Mouse (Mus musculus) kidney, postnatal 25 days (tissue): ENCODE results near the gene Col5a1.
A peak's percentile ranks its signal among the peaks of the same experiment; 100 is the strongest.

Source experiments
- DNase-seq, 2 experiments: peaks; one replicate each; pipeline ENCODE4 v3.0.0; 2021; ENCODE audit warnings: mixed read lengths in 2 of 2

The Col5a1 gene

GRCm38 (mm10) chr2:27886148-27886551 is at the start of gene Col5a1:
TSS of gene Col5a1 (plus strand) at chr2:27886425.
- peak; percentile 83 to 91 for DNase-seq

- no peak for DNase-seq
Measured at GRCm38 (mm10) chr2:27838112-27838511, 48.1 kb upstream of the Col5a1 start.

- DNase-seq: no peak
Measured at GRCm38 (mm10) chr2:27840890-27841289, 45.3 kb upstream of the Col5a1 start.

GRCm38 (mm10) chr2:27842893-27843292 is 43.3 kb upstream of the Col5a1 start:
- DNase-seq: no peak

- no peak for DNase-seq
Measured at GRCm38 (mm10) chr2:27844885-27845284, 41.3 kb upstream of the Col5a1 start.

- DNase-seq: peak; percentile 60 to 73
Measured at GRCm38 (mm10) chr2:27847001-27847400, 39.2 kb upstream of the Col5a1 start.

GRCm38 (mm10) chr2:27847851-27848435 is 38.3 kb upstream of the Col5a1 start:
- DNase-seq: no peak

- DNase-seq: peak in 1 of 2 experiments; percentile 7
Measured at GRCm38 (mm10) chr2:27848466-27848865, 37.8 kb upstream of the Col5a1 start.

GRCm38 (mm10) chr2:27858348-27858903 is 27.8 kb upstream of the Col5a1 start:
- peak in 1 of 2 experiments; percentile 6 for DNase-seq

- no peak for DNase-seq
Measured at GRCm38 (mm10) chr2:27861576-27862238, 24.5 kb upstream of the Col5a1 start.

GRCm38 (mm10) chr2:27864491-27865365 is 21.5 kb upstream of the Col5a1 start:
- DNase-seq: no peak

- no peak for DNase-seq
Measured at GRCm38 (mm10) chr2:27870586-27870985, 15.6 kb upstream of the Col5a1 start.

GRCm38 (mm10) chr2:27871056-27871455 is 15.2 kb upstream of the Col5a1 start:
- DNase-seq: peak in 1 of 2 experiments; percentile 18

- no peak for DNase-seq
Measured at GRCm38 (mm10) chr2:27872276-27872675, 13.9 kb upstream of the Col5a1 start.

- no peak for DNase-seq
Measured at GRCm38 (mm10) chr2:27873030-27873429, 13.2 kb upstream of the Col5a1 start.

GRCm38 (mm10) chr2:27874596-27874995 is 11.6 kb upstream of the Col5a1 start:
- DNase-seq: no peak

GRCm38 (mm10) chr2:27875231-27875630 is 11.0 kb upstream of the Col5a1 start:
- no peak for DNase-seq

- DNase-seq: no peak
Measured at GRCm38 (mm10) chr2:27875786-27876185, 10.4 kb upstream of the Col5a1 start.

GRCm38 (mm10) chr2:27876724-27877504 is 9.3 kb upstream of the Col5a1 start:
- no peak for DNase-seq

- DNase-seq: no peak
Measured at GRCm38 (mm10) chr2:27878066-27878465, 8.2 kb upstream of the Col5a1 start.

- DNase-seq: no peak
Measured at GRCm38 (mm10) chr2:27883276-27883675, 2.9 kb upstream of the Col5a1 start.

- DNase-seq: peak; percentile 47 to 52
Measured at GRCm38 (mm10) chr2:27885456-27886147, 623 bp upstream of the Col5a1 start.
